Mouse (Mus musculus): ENCODE results near the gene Inpp5b.
A peak's percentile ranks its signal among the peaks of the same experiment; 100 is the strongest.

The Inpp5b gene

GRCm38 (mm10) chr4:124768963-124769591 lies 27.4 kb downstream of the Inpp5b start:
- no peak for DNase-seq

- DNase-seq, result peak; percentile 57
Measured at GRCm38 (mm10) chr4:124770624-124771023, 29.0 kb downstream of the Inpp5b start.

GRCm38 (mm10) chr4:124772125-124772524 lies 30.5 kb downstream of the Inpp5b start:
- no peak for DNase-seq

- no peak for DNase-seq
Measured at GRCm38 (mm10) chr4:124773449-124773848, 31.8 kb downstream of the Inpp5b start.

- DNase-seq, result no peak
Measured at GRCm38 (mm10) chr4:124773995-124774394, 32.3 kb downstream of the Inpp5b start.

- DNase-seq, result no peak
Measured at GRCm38 (mm10) chr4:124774429-124774828, 32.8 kb downstream of the Inpp5b start.

- peak; percentile 52 for DNase-seq
Measured at GRCm38 (mm10) chr4:124781361-124781760, 39.7 kb downstream of the Inpp5b start.

GRCm38 (mm10) chr4:124782395-124782794 lies 40.7 kb downstream of the Inpp5b start:
- no peak for DNase-seq

- DNase-seq, result no peak
Measured at GRCm38 (mm10) chr4:124783937-124784336, 42.3 kb downstream of the Inpp5b start.

- DNase-seq, result no peak
Measured at GRCm38 (mm10) chr4:124790013-124790412, 48.4 kb downstream of the Inpp5b start.

GRCm38 (mm10) chr4:124792114-124792513 lies 50.5 kb downstream of the Inpp5b start:
- peak; percentile 50 for DNase-seq

GRCm38 (mm10) chr4:124796141-124796540 lies 54.5 kb downstream of the Inpp5b start:
- DNase-seq, result no peak

GRCm38 (mm10) chr4:124796913-124797312 lies 55.3 kb downstream of the Inpp5b start:
- no peak for DNase-seq

- peak; percentile 91 for DNase-seq
Measured at GRCm38 (mm10) chr4:124801552-124802308, 60.1 kb downstream of the Inpp5b start, which contains the start of gene Mtf1. TSS of gene Mtf1 (plus strand) at chr4:124802104.

GRCm38 (mm10) chr4:124802309-124803260 lies 60.9 kb downstream of the Inpp5b start:
- DNase-seq, result peak; percentile 94

GRCm38 (mm10) chr4:124803406-124803805 lies 61.8 kb downstream of the Inpp5b start:
- no peak for DNase-seq

- DNase-seq, result no peak
Measured at GRCm38 (mm10) chr4:124808511-124808910, 66.9 kb downstream of the Inpp5b start.

- no peak for DNase-seq
Measured at GRCm38 (mm10) chr4:124809136-124809883, 67.7 kb downstream of the Inpp5b start.

- DNase-seq, result no peak
Measured at GRCm38 (mm10) chr4:124810056-124810455, 68.4 kb downstream of the Inpp5b start.

GRCm38 (mm10) chr4:124811347-124811975 lies 69.8 kb downstream of the Inpp5b start:
- DNase-seq, result no peak

GRCm38 (mm10) chr4:124815901-124816300 lies 74.3 kb downstream of the Inpp5b start:
- peak; percentile 40 for DNase-seq

GRCm38 (mm10) chr4:124817803-124818202 lies 76.2 kb downstream of the Inpp5b start:
- no peak for DNase-seq

All from cerebellum, adult 8-10 months (tissue).